Mouse (Mus musculus) olfactory bulb, adult 2 months (tissue): Measurements from ENCODE around the gene Spns2.
"Not testable (repeated sequence)": the region's sequence is repeated elsewhere in the genome, so short reads cannot be mapped to it uniquely, and the experiment has no call there.

ENCODE experiments used
- CTCF ChIP-seq: fragments of 200-500 bp; IDR thresholded peaks from 2 replicates; pipeline ENCODE4 v1.5.1; 2012; ENCODE audit warnings: low read depth, mild to moderate bottlenecking, low read length, moderate library complexity; ENCODE audit not compliant: insufficient read depth
- POLR2A ChIP-seq: fragments of 200-500 bp; IDR thresholded peaks from 2 replicates; pipeline ENCODE4 v1.6.1; 2012; ENCODE audit warnings: mild to moderate bottlenecking, low read depth, low read length, moderate library complexity; ENCODE audit not compliant: insufficient read depth

DNA sequence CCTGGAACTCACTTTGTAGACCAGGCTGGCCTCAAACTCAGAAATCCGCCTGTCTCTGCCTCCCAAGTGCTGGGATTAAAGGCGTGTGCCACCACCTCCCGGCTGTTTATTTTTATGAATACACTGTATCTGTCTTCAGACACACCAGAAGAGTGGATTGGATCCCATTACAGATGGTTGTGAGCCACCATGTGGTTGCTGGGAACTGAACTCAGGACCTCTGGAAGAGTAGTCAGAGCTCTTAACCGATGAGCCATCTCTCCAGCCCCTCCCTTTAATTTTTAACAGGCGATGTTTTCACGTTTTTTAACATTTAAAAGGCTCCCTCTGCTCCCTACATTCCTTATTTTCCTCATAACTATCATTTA, 49.1 kb downstream of the Spns2 start:
- not testable (repeated sequence) for TF ChIP-seq CTCF, POLR2A
